Mouse (Mus musculus) lung, postnatal 0 days (tissue): ENCODE results near the gene Plekha4. TPM values are rescaled to one million over a fixed set of nuclear protein-coding genes. Genes with fewer than 3 reads are reported as not detected.

Source experiments
- ATAC-seq: fragments of 200-750 bp; cut with Nextera tagmentation; 2 replicates; pipeline ENCODE4 v1.8.0; 2017; ENCODE audit warnings: moderate library complexity
- DNase-seq: peaks from one replicate; pipeline ENCODE4 v3.0.0-alpha.2; 2016; ENCODE audit warnings: low spot score
- H3K27ac ChIP-seq: fragments of 300-500 bp; sonication (generic); 2 replicates; pipeline ENCODE4 v1.5.1; 2014; ENCODE audit warnings: antibody characterized with exemption, mild to moderate bottlenecking, low read length, mixed read lengths
- H3K27me3 ChIP-seq: fragments of 300-500 bp; sonication (generic); replicated peaks from 2 replicates; pipeline ENCODE4 v1.6.1; 2014; ENCODE audit warnings: low read length, mixed read lengths; ENCODE audit not compliant: insufficient read depth
- H3K36me3 ChIP-seq: fragments of 300-500 bp; sonication (generic); 2 replicates; pipeline ENCODE4 v1.6.1; 2014; ENCODE audit warnings: low read length, mixed read lengths; ENCODE audit not compliant: insufficient read depth
- H3K4me1 ChIP-seq: fragments of 300-500 bp; sonication (generic); 2 replicates; pipeline ENCODE4 v1.6.1; 2014; ENCODE audit warnings: antibody characterized with exemption, low read depth, low read length, mixed read lengths; ENCODE audit not compliant: insufficient read depth
- H3K4me2 ChIP-seq: fragments of 300-500 bp; sonication (generic); replicated peaks from 2 replicates; pipeline ENCODE4 v1.6.1; 2014; ENCODE audit warnings: low read depth, mild to moderate bottlenecking, low read length, moderate library complexity, mixed read lengths
- H3K4me3 ChIP-seq: fragments of 300-500 bp; sonication (generic); 2 replicates; pipeline ENCODE4 v1.5.1; 2014; ENCODE audit warnings: low read depth, low read length
- H3K9ac ChIP-seq: fragments of 300-500 bp; sonication (generic); replicated peaks from 2 replicates; pipeline ENCODE4 v1.6.1; 2014; ENCODE audit warnings: low read depth, mild to moderate bottlenecking
- H3K9me3 ChIP-seq: fragments of 300-500 bp; sonication (generic); 2 replicates; pipeline ENCODE4 v1.6.1; 2016; ENCODE audit warnings: low read length, mixed read lengths
- CTCF ChIP-seq: IDR thresholded peaks from 2 replicates; pipeline ENCODE4 v1.5.1; 2016; ENCODE audit warnings: antibody characterized with exemption, mild to moderate bottlenecking
- EP300 ChIP-seq: IDR thresholded peaks from 2 replicates; pipeline ENCODE4 v1.6.1; 2016; ENCODE audit warnings: antibody characterized with exemption, mild to moderate bottlenecking, control low read depth
- WGBS: fragments of 180-500 bp; shearing (Covaris S2); extraction: QIAGEN DNeasy Blood & Tissue Kit; methylation state at CpG from one replicate; pipeline ENCODE4 v1.1.7; 2014; 5-methylcytosine and 5-hydroxymethylcytosine counted together
- polyA plus RNA-seq: library from polyadenylated mRNA; unstranded; fragments of >200 nt; fragmentation: Nextera tagmentation; extraction: Ambion mirVana; gene quantifications from 2 replicates; pipeline ENCODE4 v1.2.1, GENCODE M21; 2015

Plekha4 gene
- polyA plus RNA-seq, 1 experiment from 2014 or later = 2.1 TPM

- no peak overlapping the region for H3K9ac ChIP-seq
Observed at GRCm38 (mm10) chr7:45568601-45569473, 42.7 kb downstream of the Plekha4 start.

GRCm38 (mm10) chr7:45570103-45570741, 44.1 kb downstream of the Plekha4 start, which contains the start of gene Bcat2:
Bcat2 (plus strand) TSS chr7:45570153.
- WGBS = under 1% methylated on average over 40 of the region's 42 CpGs

More at GRCm38 (mm10) chr7:45568601-45569473, 42.7 kb downstream of the Plekha4 start:
- H3K4me2 ChIP-seq = peak overlapping the region; percentile 62
- H3K4me3 ChIP-seq = peak overlapping the region; percentile 30; the same call in 1 of the 2 replicates
- TF ChIP-seq CTCF (no peak), EP300 (no peak; the same call in 1 of the 2 replicates)
- no peaks in the 10 kb centered on the region for H3K36me3 ChIP-seq
- H3K27me3 ChIP-seq = no peaks in the 10 kb centered on the region
- WGBS = 73% methylated on average over 10 of the region's 10 CpGs
- peak; percentile 41 for ATAC-seq
- peaks cover 14% of the 10 kb centered on the region for H3K4me1 ChIP-seq
- peak; percentile 82 for DNase-seq
- H3K27ac ChIP-seq = peak overlapping the region; percentile 94
- H3K9me3 ChIP-seq = no peaks in the 10 kb centered on the region

GRCm38 (mm10) chr7:45571966-45572365, 45.8 kb downstream of the Plekha4 start:
- H3K4me3 ChIP-seq = no peak overlapping the region
- ATAC-seq = no peak
- TF ChIP-seq CTCF (no peak), EP300 (no peak)

More at GRCm38 (mm10) chr7:45570103-45570741, 44.1 kb downstream of the Plekha4 start, which contains the start of gene Bcat2:
- Histone ChIP-seq H3K4me3 (peak within 1 kb of the TSS; percentile 67), H3K9me3 (no peaks in the 10 kb centered on the region), H3K27me3 (no peaks in the 10 kb centered on the region), H3K9ac (peak within 1 kb of the TSS; percentile 62), H3K4me2 (peak within 1 kb of the TSS; percentile 85), H3K27ac (peak within 1 kb of the TSS; percentile 94), H3K36me3 (no peaks in the 10 kb centered on the region), H3K4me1 (peaks cover 14% of the 10 kb centered on the region)
- ATAC-seq = peak; percentile 62
- peak; percentile 87 for DNase-seq
- TF ChIP-seq EP300 (no peak), CTCF (peak; percentile 4; the same call in 1 of the 2 replicates)

GRCm38 (mm10) chr7:45573954-45574353, 47.8 kb downstream of the Plekha4 start:
- 61% methylated on average over 8 of the region's 8 CpGs for WGBS
- Histone ChIP-seq H3K27me3 (no peaks in the 10 kb centered on the region), H3K27ac (no peak overlapping the region), H3K9ac (no peak overlapping the region), H3K9me3 (no peaks in the 10 kb centered on the region), H3K4me1 (peaks cover 11% of the 10 kb centered on the region), H3K4me3 (no peak overlapping the region), H3K4me2 (no peak overlapping the region), H3K36me3 (peaks cover 5% of the 10 kb centered on the region; the same call in 1 of the 2 replicates)
- TF ChIP-seq EP300 (no peak), CTCF (no peak)
- ATAC-seq (no peak), DNase-seq (no peak)

More at GRCm38 (mm10) chr7:45571966-45572365, 45.8 kb downstream of the Plekha4 start:
- Histone ChIP-seq H3K4me1 (peaks cover 14% of the 10 kb centered on the region), H3K27me3 (no peaks in the 10 kb centered on the region), H3K27ac (no peak overlapping the region), H3K36me3 (peaks cover 5% of the 10 kb centered on the region; the same call in 1 of the 2 replicates), H3K9me3 (no peaks in the 10 kb centered on the region), H3K4me2 (no peak overlapping the region), H3K9ac (no peak overlapping the region)
- WGBS = 31% methylated on average over 1 of the region's 1 CpGs
- no peak for DNase-seq

- H3K9ac ChIP-seq = no peak overlapping the region
- H3K27ac ChIP-seq = no peak overlapping the region
- peaks cover 5% of the 10 kb centered on the region; the same call in 1 of the 2 replicates for H3K36me3 ChIP-seq
- ATAC-seq = no peak
- H3K4me1 ChIP-seq = peaks cover 11% of the 10 kb centered on the region
- no peak overlapping the region for H3K4me3 ChIP-seq
- H3K27me3 ChIP-seq = no peaks in the 10 kb centered on the region
- WGBS = 82% methylated on average over 15 of the region's 15 CpGs
- TF ChIP-seq EP300 (no peak), CTCF (no peak)
- H3K9me3 ChIP-seq = no peaks in the 10 kb centered on the region
- DNase-seq = no peak
- H3K4me2 ChIP-seq = no peak overlapping the region
Observed at GRCm38 (mm10) chr7:45574472-45575379, 48.6 kb downstream of the Plekha4 start.
